Mouse (Mus musculus): ENCODE data around the gene Ghrh.

GRCm38 (mm10) chr2:157309611-157310010 lies 37.7 kb downstream of the Ghrh start:
- no peak for TF ChIP-seq USF1 (IDR thresholded peaks at IDR 0.05; ENCODE audit: low read depth)
- TF ChIP-seq CTCF (IDR thresholded peaks at IDR 0.05; ENCODE audit: control insufficient read depth, insufficient read depth, insufficient read length) = no peak

Measured in C2C12 (cell line).